Mouse (Mus musculus): ENCODE measurements around the gene Eci1. TPM values are rescaled to one million over a fixed set of nuclear protein-coding genes. Genes with fewer than 3 reads are reported as not detected.
"Not testable (repeated sequence)": the region's sequence is repeated elsewhere in the genome, so short reads cannot be mapped to it uniquely, and the experiment has no call there.

Eci1 gene
- polyA plus RNA-seq, 1 experiment from 2014 or later: 193 TPM

GRCm38 (mm10) chr17:24415011-24415410 is 11.4 kb upstream of the Eci1 start:
- TF ChIP-seq EP300 (IDR thresholded peaks at IDR 0.05; ENCODE audit: low read depth) (no peak), CTCF (IDR thresholded peaks at IDR 0.05; ENCODE audit: low read depth) (no peak)
- H3K27ac ChIP-seq (ENCODE audit: low read depth): peak overlapping the region; percentile 89
- no peaks in the 10 kb centered on the region for H3K9me3 ChIP-seq (ENCODE audit: low read length)
- peaks cover 47% of the 10 kb centered on the region for H3K36me3 ChIP-seq (replicated peaks; ENCODE audit: insufficient read depth, low read length)
- DNase-seq (no peak), ATAC-seq (no peak)
- H3K4me2 ChIP-seq (ENCODE audit: low read depth, low read length): peak overlapping the region; percentile 91
- peaks cover 16% of the 10 kb centered on the region for H3K4me1 ChIP-seq (ENCODE audit: insufficient read depth)
- H3K4me3 ChIP-seq (ENCODE audit: low read depth, low read length): peak overlapping the region; percentile 89
- 0% methylated on average over 21 of the region's 21 CpGs for WGBS (ENCODE audit: insufficient replicate concordance)
- H3K9ac ChIP-seq (replicated peaks): peak overlapping the region; percentile 94
- H3K27me3 ChIP-seq (ENCODE audit: insufficient read depth, low read length): no peaks in the 10 kb centered on the region

GRCm38 (mm10) chr17:24416051-24416652 is 10.3 kb upstream of the Eci1 start:
- peaks cover 50% of the 10 kb centered on the region for H3K36me3 ChIP-seq (replicated peaks; ENCODE audit: insufficient read depth, low read length)
- TF ChIP-seq EP300 (IDR thresholded peaks at IDR 0.05; ENCODE audit: low read depth): no peak
- TF ChIP-seq CTCF (IDR thresholded peaks at IDR 0.05; ENCODE audit: low read depth): no peak
- 76% methylated on average over 3 of the region's 3 CpGs for WGBS (ENCODE audit: insufficient replicate concordance)
- ATAC-seq (no peak), DNase-seq (no peak)
- H3K9me3 ChIP-seq (ENCODE audit: low read length): no peaks in the 10 kb centered on the region
- H3K4me1 ChIP-seq (ENCODE audit: insufficient read depth): peaks cover 16% of the 10 kb centered on the region
- H3K9ac ChIP-seq (replicated peaks): peak overlapping the region; percentile 94
- peak overlapping the region; percentile 89 for H3K4me3 ChIP-seq (ENCODE audit: low read depth, low read length)
- peak overlapping the region; percentile 91 for H3K4me2 ChIP-seq (ENCODE audit: low read depth, low read length)
- no peaks in the 10 kb centered on the region for H3K27me3 ChIP-seq (ENCODE audit: insufficient read depth, low read length)
- H3K27ac ChIP-seq (ENCODE audit: low read depth): no peak overlapping the region

GRCm38 (mm10) chr17:24423114-24423513 is 3.3 kb upstream of the Eci1 start:
- Histone ChIP-seq H3K9ac (replicated peaks) (no peak overlapping the region), H3K27me3 (ENCODE audit: insufficient read depth, low read length) (no peaks in the 10 kb centered on the region), H3K36me3 (replicated peaks; ENCODE audit: insufficient read depth, low read length) (peaks cover 69% of the 10 kb centered on the region), H3K4me2 (ENCODE audit: low read depth, low read length) (no peak overlapping the region), H3K9me3 (ENCODE audit: low read length) (no peaks in the 10 kb centered on the region), H3K4me3 (ENCODE audit: low read depth, low read length) (no peak overlapping the region), H3K4me1 (ENCODE audit: insufficient read depth) (peaks cover 6% of the 10 kb centered on the region), H3K27ac (ENCODE audit: low read depth) (no peak overlapping the region)
- DNase-seq (no peak), ATAC-seq (no peak)
- 89% methylated on average over 4 of the region's 4 CpGs for WGBS (ENCODE audit: insufficient replicate concordance)
- TF ChIP-seq EP300 (IDR thresholded peaks at IDR 0.05; ENCODE audit: low read depth): no peak

GRCm38 (mm10) chr17:24424489-24424888 is 2.0 kb upstream of the Eci1 start:
- ATAC-seq (no peak), DNase-seq (no peak)
- H3K4me1 ChIP-seq (ENCODE audit: insufficient read depth): peaks cover 9% of the 10 kb centered on the region
- H3K4me3 ChIP-seq (ENCODE audit: low read depth, low read length): no peak overlapping the region
- TF ChIP-seq CTCF (IDR thresholded peaks at IDR 0.05; ENCODE audit: low read depth): no peak
- TF ChIP-seq EP300 (IDR thresholded peaks at IDR 0.05; ENCODE audit: low read depth): no peak
- H3K9ac ChIP-seq (replicated peaks): no peak overlapping the region
- 91% methylated on average over 5 of the region's 5 CpGs for WGBS (ENCODE audit: insufficient replicate concordance)
- H3K4me2 ChIP-seq (ENCODE audit: low read depth, low read length): no peak overlapping the region
- no peaks in the 10 kb centered on the region for H3K9me3 ChIP-seq (ENCODE audit: low read length)
- H3K27me3 ChIP-seq (ENCODE audit: insufficient read depth, low read length): no peaks in the 10 kb centered on the region
- peaks cover 55% of the 10 kb centered on the region for H3K36me3 ChIP-seq (replicated peaks; ENCODE audit: insufficient read depth, low read length)
- H3K27ac ChIP-seq (ENCODE audit: low read depth): no peak overlapping the region

- not testable (repeated sequence) for H3K27me3 ChIP-seq (ENCODE audit: insufficient read depth, low read length); H3K4me1 ChIP-seq (ENCODE audit: insufficient read depth); H3K27ac ChIP-seq (ENCODE audit: low read depth); H3K4me3 ChIP-seq (ENCODE audit: low read depth, low read length); ATAC-seq; DNase-seq; H3K9ac ChIP-seq (replicated peaks); H3K9me3 ChIP-seq (ENCODE audit: low read length); H3K4me2 ChIP-seq (ENCODE audit: low read depth, low read length)
- peaks cover 47% of the 10 kb centered on the region for H3K36me3 ChIP-seq (replicated peaks; ENCODE audit: insufficient read depth, low read length)
- WGBS (ENCODE audit: insufficient replicate concordance): 89% methylated on average over 5 of the region's 8 CpGs
Observed at GRCm38 (mm10) chr17:24425326-24425725, 1.1 kb upstream of the Eci1 start.

- Histone ChIP-seq H3K9ac (replicated peaks) (no peak overlapping the region), H3K4me3 (ENCODE audit: low read depth, low read length) (peak overlapping the region; percentile 66; the same call in 1 of the 2 replicates)
Observed at GRCm38 (mm10) chr17:24425905-24426304, 536 bp upstream of the Eci1 start.

More at GRCm38 (mm10) chr17:24425905-24426304, 536 bp upstream of the Eci1 start:
- no peak for DNase-seq
- Histone ChIP-seq H3K27ac (ENCODE audit: low read depth) (peak overlapping the region; percentile 87), H3K27me3 (ENCODE audit: insufficient read depth, low read length) (no peaks in the 10 kb centered on the region), H3K9me3 (ENCODE audit: low read length) (no peaks in the 10 kb centered on the region), H3K4me2 (ENCODE audit: low read depth, low read length) (peak overlapping the region; percentile 72), H3K4me1 (ENCODE audit: insufficient read depth) (peaks cover 9% of the 10 kb centered on the region), H3K36me3 (replicated peaks; ENCODE audit: insufficient read depth, low read length) (peaks cover 41% of the 10 kb centered on the region)
- TF ChIP-seq CTCF (IDR thresholded peaks at IDR 0.05; ENCODE audit: low read depth) (no peak), EP300 (IDR thresholded peaks at IDR 0.05; ENCODE audit: low read depth) (no peak)
- ATAC-seq: no peak
- WGBS (ENCODE audit: insufficient replicate concordance): 89% methylated on average over 7 of the region's 7 CpGs
